In the genomic region with DNA sequence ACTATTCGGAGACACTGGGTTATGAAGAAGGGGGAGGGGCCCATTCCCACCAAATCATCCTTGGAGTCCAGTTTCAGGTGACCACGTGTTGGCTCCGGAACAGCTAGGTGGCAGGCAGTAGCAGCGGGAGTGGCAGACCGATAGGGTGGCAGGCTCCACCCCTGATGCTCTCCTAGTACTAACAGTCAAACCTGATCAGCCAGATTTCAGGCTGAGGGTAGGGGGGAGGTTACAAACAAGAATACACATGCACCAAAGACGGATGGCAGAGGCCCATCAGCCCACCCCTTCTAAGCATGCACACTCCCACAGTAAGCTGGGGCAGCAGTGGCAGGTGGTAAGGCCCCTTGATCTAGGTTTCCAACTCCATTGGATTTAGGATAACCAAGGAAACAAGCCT, we compare ENCODE assay signal across 6 mouse cellular contexts. TPM values are rescaled to one million over a fixed set of nuclear protein-coding genes. Genes with fewer than 3 reads are reported as not detected.
A peak's percentile ranks its signal among the peaks of the same experiment; 100 is the strongest.
DNase-seq lines count a peak whose midpoint lies in the region; ATAC-seq lines count a peak whose summit lies in the region.
"Not testable (repeated sequence)": the region's sequence is repeated elsewhere in the genome, so short reads cannot be mapped to it uniquely, and the experiment has no call there.
"Had no signal": no experiment of that assay in that cellular context is flagged by ENCODE, and none has a peak within 500 bp of the region (broad histone marks: within the 10 kb centered on the region; RNA-seq: fewer than 3 reads in every experiment).

No protein-coding gene starts in this region.

- H3K27ac ChIP-seq in embryonic facial prominence, embryonic 10.5 days (replicated peaks); embryonic facial prominence, embryonic 13.5 days: not testable (repeated sequence)

- H3K36me3 ChIP-seq in embryonic facial prominence, embryonic 10.5 days (replicated peaks); embryonic facial prominence, embryonic 13.5 days: not testable (repeated sequence)

- DNase-seq in embryonic facial prominence, embryonic 10.5 days (ENCODE audit: low spot score): peak; percentile 14
- DNase-seq in forelimb bud, embryonic 11.5 days (ENCODE audit: low read depth, low spot score): peak; percentile 10
- peak; percentile 0 for DNase-seq in kidney, postnatal 14 days
- peak; percentile 38 to 49 for DNase-seq in urinary bladder, postnatal 36 days (ENCODE audit: low spot score in 2 of 2)

- not testable (repeated sequence) for H3K27me3 ChIP-seq in embryonic facial prominence, embryonic 10.5 days (replicated peaks; ENCODE audit: low read depth, poor library complexity, severe bottlenecking); embryonic facial prominence, embryonic 13.5 days

- not testable (repeated sequence) for H3K4me1 ChIP-seq in embryonic facial prominence, embryonic 10.5 days; embryonic facial prominence, embryonic 13.5 days

- H3K9ac ChIP-seq in embryonic facial prominence, embryonic 13.5 days: not testable (repeated sequence)

- WGBS in embryonic facial prominence, embryonic 10.5 days: 77% methylated on average over 6 of the region's 6 CpGs
- WGBS in embryonic facial prominence, embryonic 13.5 days: 56% methylated on average over 6 of the region's 6 CpGs

- H3K4me3 ChIP-seq in embryonic facial prominence, embryonic 10.5 days; embryonic facial prominence, embryonic 13.5 days: not testable (repeated sequence)

- not testable (repeated sequence) for H3K4me2 ChIP-seq in embryonic facial prominence, embryonic 13.5 days

- ATAC-seq in embryonic facial prominence, embryonic 13.5 days (ENCODE audit: insufficient number of reproducible peaks, insufficient read depth, low FRiP score, low TSS enrichment, low read depth): peak; percentile 52; the same call in 1 of the 2 replicates

- peaks cover 10% of the 10 kb centered on the region; the same call in 1 of the 2 replicates for H3K9me3 ChIP-seq in embryonic facial prominence, embryonic 10.5 days
- H3K9me3 ChIP-seq in embryonic facial prominence, embryonic 13.5 days: not testable (repeated sequence)

RNA-seq across cellular contexts. Expression of a gene that starts 19.9 kb away (rescaled TPM):
- polyA plus RNA-seq in embryonic facial prominence, embryonic 10.5 days (2016; fragmentation: Nextera tagmentation; extraction: Ambion mirVana): 299 and 302 TPM in 2 replicates
- polyA plus RNA-seq in embryonic facial prominence, embryonic 13.5 days (2015; fragmentation: Nextera tagmentation; extraction: Ambion mirVana): 263 and 290 TPM in 2 replicates

RNA-seq across cellular contexts. Expression of a gene that starts 28.4 kb away (rescaled TPM):
- 1.4 and 2.4 TPM in 2 replicates for polyA plus RNA-seq in embryonic facial prominence, embryonic 10.5 days (2016; fragmentation: Nextera tagmentation; extraction: Ambion mirVana)
- polyA plus RNA-seq in embryonic facial prominence, embryonic 13.5 days (2015; fragmentation: Nextera tagmentation; extraction: Ambion mirVana): 4.4 and 6.0 TPM in 2 replicates

RNA-seq across cellular contexts. Expression of a gene that starts 28.6 kb away (rescaled TPM):
- polyA plus RNA-seq in embryonic facial prominence, embryonic 10.5 days (2016; fragmentation: Nextera tagmentation; extraction: Ambion mirVana): 2.2 and 2.4 TPM in 2 replicates
- polyA plus RNA-seq in embryonic facial prominence, embryonic 13.5 days (2015; fragmentation: Nextera tagmentation; extraction: Ambion mirVana): 5.3 and 6.1 TPM in 2 replicates
- polyA plus RNA-seq: C2C12 had no signal

RNA-seq across cellular contexts. Expression of a gene that starts 43.9 kb away (rescaled TPM):
- 6.4 and 9.7 TPM in 2 replicates for polyA plus RNA-seq in embryonic facial prominence, embryonic 10.5 days (2016; fragmentation: Nextera tagmentation; extraction: Ambion mirVana)
- 12.6 and 14.0 TPM in 2 replicates for polyA plus RNA-seq in embryonic facial prominence, embryonic 13.5 days (2015; fragmentation: Nextera tagmentation; extraction: Ambion mirVana)

RNA-seq across cellular contexts. Expression of a gene that starts 45.6 kb away (rescaled TPM):
- polyA plus RNA-seq in embryonic facial prominence, embryonic 10.5 days (2016; fragmentation: Nextera tagmentation; extraction: Ambion mirVana): 25.9 and 26.0 TPM in 2 replicates
- 20.2 and 21.5 TPM in 2 replicates for polyA plus RNA-seq in embryonic facial prominence, embryonic 13.5 days (2015; fragmentation: Nextera tagmentation; extraction: Ambion mirVana)
